Mouse (Mus musculus) MEL (cell line): ENCODE data around the gene 1700010B08Rik.

Experiments
- CHD1 ChIP-seq: IDR thresholded peaks from 2 replicates; pipeline ENCODE4 v1.6.1; 2012; ENCODE audit warnings: low read depth, mild to moderate bottlenecking, inconsistent platforms, low read length, improper control_type of control experiment
- CTCF ChIP-seq, 3 experiments: IDR thresholded peaks in 2 of 3; conservative IDR thresholded peaks in 1 of 3; 2 replicates each; pipeline ENCODE4 v1.5.1; 2011 to 2012; ENCODE audit warnings: low read length in 3 of 3, low read depth in 2 of 3, mild to moderate bottlenecking in 2 of 3, improper control_type of control experiment in 1 of 3, inconsistent platforms in 1 of 3, mixed read lengths in 1 of 3, moderate library complexity in 1 of 3; ENCODE audit not compliant: control insufficient read depth in 1 of 3, insufficient read depth in 1 of 3, poor library complexity in 1 of 3, severe bottlenecking in 1 of 3
- E2F4 ChIP-seq: IDR thresholded peaks from 2 replicates; pipeline ENCODE4 v1.6.1; 2011; ENCODE audit warnings: low read depth, low read length, improper control_type of control experiment, borderline replicate concordance
- ETS1 ChIP-seq: IDR thresholded peaks from 2 replicates; pipeline ENCODE4 v1.6.1; 2012; ENCODE audit warnings: low read depth, mild to moderate bottlenecking, inconsistent platforms, low read length, improper control_type of control experiment, moderate library complexity
- JUND ChIP-seq: IDR thresholded peaks from 2 replicates; pipeline ENCODE4 v1.6.1; 2011; ENCODE audit warnings: low read depth, mild to moderate bottlenecking, improper control_type of control experiment, low read length
- MYC ChIP-seq: IDR thresholded peaks from 2 replicates; pipeline ENCODE4 v1.6.1; 2011; ENCODE audit warnings: low read depth, mild to moderate bottlenecking, low read length, improper control_type of control experiment, moderate library complexity
- POLR2A ChIP-seq, 2 experiments: IDR thresholded peaks; 2 replicates each; pipeline ENCODE4 v1.6.1; 2011 to 2012; ENCODE audit warnings: low read length in 2 of 2, mild to moderate bottlenecking in 2 of 2, control low read depth in 1 of 2, improper control_type of control experiment in 1 of 2, low read depth in 1 of 2, moderate library complexity in 1 of 2; ENCODE audit not compliant: control insufficient read depth in 1 of 2, insufficient read depth in 1 of 2, poor library complexity in 1 of 2
- SMC3 ChIP-seq: IDR thresholded peaks from 2 replicates; pipeline ENCODE4 v1.6.1; 2011; ENCODE audit warnings: low read depth, low read length, improper control_type of control experiment
- TAL1 ChIP-seq: IDR thresholded peaks from 2 replicates; pipeline ENCODE4 v1.6.1; 2012; ENCODE audit warnings: mild to moderate bottlenecking, inconsistent platforms, low read length, moderate library complexity, mixed read lengths
- USF2 ChIP-seq, 2 experiments: IDR thresholded peaks; 2 replicates each; pipeline ENCODE4 v1.6.1; 2011 to 2012; ENCODE audit warnings: improper control_type of control experiment in 2 of 2, low read length in 2 of 2, borderline replicate concordance in 1 of 2, inconsistent platforms in 1 of 2, low read depth in 1 of 2, mild to moderate bottlenecking in 1 of 2; ENCODE audit not compliant: insufficient read depth in 1 of 2
- ZMIZ1 ChIP-seq: IDR thresholded peaks from 2 replicates; pipeline ENCODE4 v1.6.1; 2012; ENCODE audit warnings: low read depth, mild to moderate bottlenecking, inconsistent platforms, low read length, improper control_type of control experiment, moderate library complexity

DNA sequence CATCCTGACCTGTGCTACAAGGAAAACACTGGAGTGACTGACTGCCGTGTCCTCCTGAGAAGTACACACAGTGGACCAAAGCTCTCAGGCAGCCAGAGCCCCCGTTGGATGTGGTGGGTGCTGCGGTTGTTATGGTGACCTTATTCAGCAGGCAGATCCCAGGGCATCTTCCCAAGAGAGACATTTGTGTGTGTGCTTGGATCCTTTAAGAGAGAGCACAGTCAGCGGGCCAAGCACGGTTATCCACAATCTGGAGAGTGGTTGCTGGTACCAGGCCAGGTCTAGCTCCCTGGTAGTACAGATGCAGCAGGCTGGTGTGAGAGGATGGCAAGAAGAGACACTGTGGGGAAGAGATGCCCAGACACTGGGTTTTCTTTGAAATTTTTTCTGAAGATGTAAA, 2.2 kb upstream of the 1700010B08Rik start:
- no peak for TF ChIP-seq ZMIZ1
- no peak for TF ChIP-seq ETS1
- TF ChIP-seq MYC = no peak
- TF ChIP-seq USF2 (IDR thresholded peaks at IDR 0.05; ENCODE audit: borderline replicate concordance in 1 of 2, insufficient read depth in 1 of 2, low read depth in 1 of 2, low read length in 2 of 2) = no peak
- TF ChIP-seq CTCF (IDR thresholded peaks at IDR 0.05 in 2 of 3, conservative IDR thresholded peaks at IDR 0.05 in 1 of 3; ENCODE audit: control insufficient read depth in 1 of 3, insufficient read depth in 1 of 3, low read depth in 2 of 3, low read length in 3 of 3, poor library complexity in 1 of 3, severe bottlenecking in 1 of 3) = no peak
- no peak for TF ChIP-seq E2F4
- no peak for TF ChIP-seq SMC3
- no peak for TF ChIP-seq TAL1
- no peak for TF ChIP-seq POLR2A (IDR thresholded peaks at IDR 0.05; ENCODE audit: control insufficient read depth in 1 of 2, insufficient read depth in 1 of 2, low read depth in 1 of 2, low read length in 2 of 2, poor library complexity in 1 of 2)
- no peak for TF ChIP-seq JUND
- TF ChIP-seq CHD1 = no peak
